Mouse (Mus musculus) forebrain, embryonic 14.5 days (tissue): Measurements from ENCODE around the gene Arl15. TPM values are rescaled to one million over a fixed set of nuclear protein-coding genes. Genes with fewer than 3 reads are reported as not detected.

ENCODE experiments used
- ATAC-seq: fragments of 200-750 bp; cut with Nextera tagmentation; 2 replicates; pipeline ENCODE4 v1.8.0; 2017; ENCODE audit warnings: mild to moderate bottlenecking, moderate library complexity
- DNase-seq: peaks from one replicate; pipeline ENCODE4 v3.0.0-alpha.2; 2015; ENCODE audit warnings: low spot score
- H3K27ac ChIP-seq: fragments of 300-500 bp; sonication (generic); 2 replicates; pipeline ENCODE4 v1.5.1; 2014; ENCODE audit warnings: low read depth, mild to moderate bottlenecking, control low read depth, low read length, moderate library complexity
- H3K27me3 ChIP-seq: fragments of 300-500 bp; sonication (generic); replicated peaks from 2 replicates; pipeline ENCODE4 v1.6.1; 2014; ENCODE audit warnings: low read length, control low read depth, mixed read lengths; ENCODE audit not compliant: control insufficient read depth, insufficient read depth
- H3K36me3 ChIP-seq: fragments of 300-500 bp; sonication (generic); 2 replicates; pipeline ENCODE4 v1.6.1; 2014; ENCODE audit warnings: low read length, control low read depth; ENCODE audit not compliant: control insufficient read depth, insufficient read depth
- H3K4me1 ChIP-seq: fragments of 300-500 bp; sonication (generic); 2 replicates; pipeline ENCODE4 v1.6.1; 2014; ENCODE audit warnings: antibody characterized with exemption, low read length, control low read depth; ENCODE audit not compliant: control insufficient read depth, insufficient read depth
- H3K4me2 ChIP-seq: fragments of 300-500 bp; sonication (generic); 2 replicates; pipeline ENCODE4 v1.6.1; 2014; ENCODE audit warnings: mild to moderate bottlenecking, control low read depth, low read length
- H3K4me3 ChIP-seq: fragments of 300-500 bp; sonication (generic); 2 replicates; pipeline ENCODE4 v1.5.1; 2014; ENCODE audit warnings: low read depth, low read length, control low read depth
- H3K9ac ChIP-seq: fragments of 300-500 bp; sonication (generic); 2 replicates; pipeline ENCODE4 v1.6.1; 2014; ENCODE audit warnings: mild to moderate bottlenecking, low read length, control low read depth, moderate library complexity
- H3K9me3 ChIP-seq: fragments of 300-500 bp; sonication (generic); replicated peaks from 2 replicates; pipeline ENCODE4 v1.6.1; 2016; ENCODE audit warnings: low read length, control low read depth, mixed read lengths; ENCODE audit not compliant: control insufficient read depth
- WGBS: fragments of 180-500 bp; shearing (Covaris S2); extraction: QIAGEN DNeasy Blood & Tissue Kit; methylation state at CpG from one replicate; pipeline ENCODE4 v1.1.7; 2014; 5-methylcytosine and 5-hydroxymethylcytosine counted together
- polyA plus RNA-seq: library from polyadenylated mRNA; unstranded; fragments of >200 nt; fragmentation: Nextera tagmentation; extraction: Ambion mirVana; gene quantifications from 2 replicates; pipeline ENCODE4 v1.2.1, GENCODE M21; 2014

The Arl15 gene
- polyA plus RNA-seq, 1 experiment from 2014 or later: 18.7 TPM

DNA sequence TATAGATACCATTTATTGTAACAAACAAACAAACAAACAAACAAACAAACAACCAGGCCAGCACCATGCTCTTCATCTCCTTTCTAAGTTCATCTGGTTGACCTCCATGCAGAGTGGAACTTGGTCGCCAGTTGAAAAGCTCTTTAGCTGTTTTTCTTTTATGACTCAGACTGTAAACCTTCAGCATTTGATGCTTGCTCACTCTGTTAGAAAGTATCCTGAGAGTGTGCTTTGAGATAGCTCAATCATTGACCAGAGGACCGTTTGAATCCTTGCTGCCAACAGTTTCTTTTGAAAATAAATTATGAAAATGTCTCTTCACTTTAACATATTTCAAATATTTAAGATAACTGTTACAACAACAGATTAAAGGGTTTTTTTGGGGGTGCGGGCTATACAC is 103.2 kb downstream of the Arl15 start:
- Histone ChIP-seq H3K9me3 (no peaks in the 10 kb centered on the region), H3K9ac (no peak overlapping the region), H3K27ac (no peak overlapping the region), H3K27me3 (no peaks in the 10 kb centered on the region), H3K4me1 (no peaks in the 10 kb centered on the region), H3K4me3 (no peak overlapping the region), H3K36me3 (no peaks in the 10 kb centered on the region), H3K4me2 (no peak overlapping the region)
- WGBS: 93% methylated on average over 3 of the region's 3 CpGs
- ATAC-seq: no peak
- DNase-seq: no peak

DNA sequence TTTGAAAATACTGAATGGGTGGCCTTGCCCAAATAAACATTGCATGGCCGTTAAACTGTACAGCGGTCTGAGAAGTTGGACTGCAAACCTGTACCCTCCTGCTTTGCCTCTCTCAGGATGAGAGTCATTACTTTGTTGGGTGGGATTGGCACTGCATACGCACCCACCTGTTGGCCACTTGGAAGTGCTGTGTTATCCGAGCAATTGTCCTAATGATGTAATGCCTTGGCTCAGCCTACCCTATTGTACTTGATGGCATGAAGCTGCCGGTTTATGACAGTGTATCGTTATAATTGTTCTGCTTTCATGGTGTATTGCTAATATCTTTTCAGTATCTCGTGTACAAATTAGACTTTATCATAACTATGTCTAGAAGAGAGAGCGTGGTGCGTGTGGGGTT is 103.6 kb downstream of the Arl15 start:
- ATAC-seq (no peak), DNase-seq (no peak)
- no peak overlapping the region for H3K4me2 ChIP-seq
- H3K9ac ChIP-seq: no peak overlapping the region
- H3K27me3 ChIP-seq: no peaks in the 10 kb centered on the region
- H3K4me1 ChIP-seq: no peaks in the 10 kb centered on the region
- no peaks in the 10 kb centered on the region for H3K9me3 ChIP-seq
- no peak overlapping the region for H3K4me3 ChIP-seq
- H3K36me3 ChIP-seq: no peaks in the 10 kb centered on the region
- no peak overlapping the region for H3K27ac ChIP-seq
- WGBS: 85% methylated on average over 9 of the region's 9 CpGs

DNA sequence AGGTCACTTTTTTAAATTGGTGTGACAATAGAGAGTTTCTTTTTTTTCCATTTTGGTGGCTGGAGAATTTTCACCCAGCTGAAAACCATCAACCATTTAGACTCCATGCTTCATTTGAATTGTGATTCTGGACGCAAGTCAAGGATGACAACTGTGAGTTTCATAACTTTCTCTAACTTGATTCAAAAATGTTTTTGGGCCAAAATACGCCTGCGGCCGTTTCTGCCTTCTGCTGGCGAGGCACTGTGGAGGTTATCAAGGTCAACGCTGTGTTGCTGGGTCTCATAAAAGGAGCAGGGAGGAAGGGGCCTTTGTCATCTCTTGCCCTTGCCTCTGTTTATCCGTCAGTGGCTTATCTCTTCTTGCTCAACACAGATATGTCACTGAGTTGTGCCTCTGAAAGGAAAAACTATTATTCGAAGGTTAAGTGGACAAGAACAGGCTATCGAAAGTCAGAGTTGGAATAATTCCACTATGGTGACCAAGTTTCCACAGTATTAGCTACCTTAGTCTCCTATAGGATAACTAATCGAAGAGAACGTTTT is 106.8 kb downstream of the Arl15 start:
- 95% methylated on average over 11 of the region's 11 CpGs for WGBS

DNA sequence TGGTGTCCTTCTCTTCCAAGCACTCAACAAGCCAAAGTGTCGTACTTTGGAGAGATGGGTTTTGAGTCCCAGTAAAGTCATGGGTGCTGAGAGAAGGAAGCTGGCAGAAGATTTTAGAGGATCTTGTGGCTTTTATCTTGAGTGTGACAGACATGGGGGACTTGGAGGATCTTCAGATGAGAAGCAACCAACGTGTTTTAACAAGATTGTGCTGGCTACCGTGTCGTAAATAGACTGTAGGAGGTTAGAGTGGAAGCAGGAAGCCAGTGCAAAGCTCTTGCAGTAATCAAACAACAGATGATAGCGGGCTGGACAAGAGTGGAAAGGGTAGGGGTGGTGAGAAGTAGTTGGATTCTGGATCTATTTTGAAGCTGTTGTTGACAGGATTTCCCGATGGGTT is 109.0 kb downstream of the Arl15 start:
- Histone ChIP-seq H3K9me3 (no peaks in the 10 kb centered on the region), H3K9ac (no peak overlapping the region), H3K4me2 (no peak overlapping the region), H3K4me1 (no peaks in the 10 kb centered on the region), H3K27me3 (no peaks in the 10 kb centered on the region), H3K36me3 (no peaks in the 10 kb centered on the region), H3K4me3 (no peak overlapping the region), H3K27ac (no peak overlapping the region)
- DNase-seq (no peak), ATAC-seq (no peak)
- WGBS: 93% methylated on average over 6 of the region's 6 CpGs

More for the DNA sequence above, 106.8 kb downstream of the Arl15 start:
- DNase-seq: no peak
- no peaks in the 10 kb centered on the region for H3K4me1 ChIP-seq
- H3K4me3 ChIP-seq: no peak overlapping the region
- H3K36me3 ChIP-seq: no peaks in the 10 kb centered on the region
- H3K27me3 ChIP-seq: no peaks in the 10 kb centered on the region
- no peak overlapping the region for H3K9ac ChIP-seq
- no peak for ATAC-seq
- H3K27ac ChIP-seq: no peak overlapping the region
- H3K9me3 ChIP-seq: no peaks in the 10 kb centered on the region
- H3K4me2 ChIP-seq: no peak overlapping the region

DNA sequence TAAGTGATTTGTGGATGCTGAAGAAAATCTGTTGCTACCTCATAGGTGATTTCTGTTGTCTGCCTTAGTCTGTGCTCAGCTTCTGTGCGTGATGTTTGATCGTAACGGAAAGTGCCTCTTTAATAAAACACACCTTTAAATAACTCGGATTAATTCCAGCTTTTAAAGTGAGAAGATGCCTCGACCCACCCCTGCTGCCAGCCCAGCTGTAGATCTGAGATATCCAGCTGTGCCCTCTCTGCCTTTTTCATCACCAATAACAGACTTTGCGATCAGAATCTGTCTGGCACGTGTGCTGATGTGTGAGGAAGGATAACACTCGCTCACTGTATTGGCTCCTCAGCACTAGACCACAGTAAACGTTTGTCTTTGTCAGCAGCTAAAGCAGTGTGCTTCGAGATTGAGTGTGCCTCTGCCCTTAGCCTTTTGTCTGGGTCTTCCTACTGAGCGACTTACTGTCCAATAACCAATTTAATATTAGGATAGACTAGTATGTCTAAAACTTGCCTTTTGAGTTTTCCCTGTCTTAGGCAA is 117.7 kb downstream of the Arl15 start:
- Histone ChIP-seq H3K27ac (no peak overlapping the region; the same call in 1 of the 2 replicates), H3K9me3 (no peaks in the 10 kb centered on the region), H3K4me3 (no peak overlapping the region), H3K36me3 (no peaks in the 10 kb centered on the region), H3K4me1 (peaks cover 10% of the 10 kb centered on the region), H3K27me3 (no peaks in the 10 kb centered on the region), H3K9ac (no peak overlapping the region), H3K4me2 (no peak overlapping the region)
- WGBS: 60% methylated on average over 11 of the region's 11 CpGs
- DNase-seq: peak; percentile 48
- peak; percentile 34; the same call in 1 of the 2 replicates for ATAC-seq

DNA sequence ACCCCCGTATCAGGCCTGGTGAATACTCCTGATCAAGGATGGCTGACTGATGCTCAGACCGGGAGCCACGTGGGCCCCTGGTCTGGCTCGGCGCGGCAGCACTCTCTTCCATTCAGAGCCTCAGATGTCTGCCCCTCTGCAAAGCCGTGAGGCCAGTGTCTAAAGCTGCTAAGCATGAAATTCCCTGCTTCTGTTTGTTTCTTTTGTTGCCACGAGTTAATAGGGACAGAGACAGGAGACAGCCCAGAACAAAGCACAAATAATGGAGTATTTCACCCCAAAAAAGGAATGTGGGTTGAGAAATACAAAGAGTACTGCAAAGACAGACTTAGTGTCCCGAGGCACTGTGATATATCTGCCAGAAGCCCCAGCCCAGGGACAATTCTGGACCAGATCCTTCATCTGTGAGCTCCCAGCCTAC is 120.3 kb downstream of the Arl15 start:
- ATAC-seq: no peak; the same call in 1 of the 2 replicates
- Histone ChIP-seq H3K27ac (no peak overlapping the region), H3K4me2 (0 out of 2 replicates have a peak overlapping the region, but pooled peaks have one; percentile 9), H3K4me3 (no peak overlapping the region), H3K4me1 (peaks cover 29% of the 10 kb centered on the region), H3K27me3 (no peaks in the 10 kb centered on the region), H3K9ac (peak overlapping the region; percentile 17; the same call in 1 of the 2 replicates), H3K36me3 (no peaks in the 10 kb centered on the region), H3K9me3 (no peaks in the 10 kb centered on the region)
- 4% methylated on average over 9 of the region's 9 CpGs for WGBS
- peak; percentile 49 for DNase-seq

DNA sequence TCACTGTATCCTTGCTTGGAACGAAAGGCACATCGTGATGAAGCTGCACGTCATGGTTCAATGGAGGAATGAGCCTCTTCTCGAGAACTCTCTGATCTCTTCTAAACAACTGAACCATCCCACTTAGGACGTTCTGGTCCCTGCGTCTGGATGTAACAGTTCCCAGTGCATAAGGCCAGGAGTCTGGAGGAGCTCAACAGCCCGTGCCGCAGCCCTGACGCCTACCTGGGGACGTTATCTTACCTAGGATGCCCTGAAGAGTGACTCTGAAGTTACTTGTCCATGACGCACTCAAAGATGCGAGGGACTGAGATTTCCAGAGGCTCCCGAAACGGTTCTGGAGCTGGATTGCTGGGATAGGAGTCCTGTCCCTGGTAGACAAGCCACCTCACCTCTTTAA is 121.4 kb downstream of the Arl15 start:
- H3K36me3 ChIP-seq: no peaks in the 10 kb centered on the region
- ATAC-seq: no peak
- no peak overlapping the region for H3K4me3 ChIP-seq
- no peaks in the 10 kb centered on the region for H3K27me3 ChIP-seq
- H3K9ac ChIP-seq: no peak overlapping the region
- H3K27ac ChIP-seq: no peak overlapping the region
- no peak for DNase-seq
- H3K4me1 ChIP-seq: peaks cover 29% of the 10 kb centered on the region
- no peak overlapping the region for H3K4me2 ChIP-seq
- 92% methylated on average over 14 of the region's 14 CpGs for WGBS
- no peaks in the 10 kb centered on the region for H3K9me3 ChIP-seq

DNA sequence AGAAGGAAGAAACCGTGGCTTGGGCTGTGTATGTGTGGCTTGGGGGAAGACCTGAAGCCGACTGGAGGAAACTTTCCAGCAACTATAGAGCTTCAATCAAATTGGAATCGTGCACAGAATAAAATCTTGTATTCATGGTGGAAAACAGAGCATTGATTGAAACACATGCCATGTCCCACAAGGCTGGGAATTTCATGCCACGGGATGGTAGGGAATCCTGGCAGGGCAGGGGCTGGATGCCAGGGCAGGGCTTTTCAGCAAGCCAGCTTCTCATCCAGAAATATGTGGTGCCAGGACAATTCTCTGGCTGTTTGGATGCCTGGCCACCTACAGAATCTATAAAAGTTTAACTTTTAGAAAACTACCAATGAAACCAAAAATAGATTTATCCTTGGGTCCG is 122.5 kb downstream of the Arl15 start:
- Histone ChIP-seq H3K4me2 (no peak overlapping the region), H3K9me3 (no peaks in the 10 kb centered on the region), H3K4me3 (no peak overlapping the region), H3K9ac (no peak overlapping the region), H3K4me1 (peaks cover 29% of the 10 kb centered on the region), H3K36me3 (no peaks in the 10 kb centered on the region), H3K27me3 (no peaks in the 10 kb centered on the region), H3K27ac (no peak overlapping the region)
- DNase-seq (peak; percentile 73), ATAC-seq (peak; percentile 24; the same call in 1 of the 2 replicates)
- WGBS: 53% methylated on average over 5 of the region's 5 CpGs

DNA sequence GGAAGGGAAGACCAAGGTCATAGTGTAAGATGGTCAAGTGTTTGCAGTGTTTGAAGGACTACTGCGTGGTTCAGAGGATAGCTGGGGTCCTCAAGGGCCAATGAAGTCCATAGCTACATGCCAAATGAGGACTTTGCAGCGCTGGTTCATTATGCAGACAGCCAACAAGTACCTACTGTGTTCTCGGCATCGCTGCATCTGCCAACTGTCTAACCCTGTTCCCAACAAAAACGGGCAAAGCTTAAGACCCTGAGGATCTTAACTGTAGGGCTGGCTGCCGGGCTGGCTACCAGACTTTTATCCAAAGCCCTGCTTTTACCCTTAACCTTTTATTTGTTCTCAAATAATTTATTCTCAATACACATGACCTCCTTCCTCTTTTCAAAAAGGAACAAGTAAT is 123.1 kb downstream of the Arl15 start:
- peak; percentile 58 for DNase-seq
- Histone ChIP-seq H3K9ac (peak overlapping the region; percentile 30), H3K27me3 (no peaks in the 10 kb centered on the region), H3K4me3 (0 out of 2 replicates have a peak overlapping the region, but pooled peaks have one; percentile 5), H3K27ac (peak overlapping the region; percentile 76), H3K4me1 (peaks cover 29% of the 10 kb centered on the region), H3K36me3 (no peaks in the 10 kb centered on the region), H3K4me2 (peak overlapping the region; percentile 48), H3K9me3 (no peaks in the 10 kb centered on the region)
- WGBS: 23% methylated on average over 6 of the region's 6 CpGs
- peak; percentile 44 for ATAC-seq
